Mouse (Mus musculus) midbrain, embryonic 12.5 days (tissue): ENCODE measurements at regions not wholly inside any gene's neighbourhood (a gene's known extent, or its start where the extent isn't known, plus 50 kb on each side); places are given as distances from the start of the nearest gene placed in this dataset.
A peak's percentile ranks its signal among the peaks of the same experiment; 100 is the strongest.

ENCODE experiments used
- ATAC-seq: fragments of 200-750 bp; cut with Nextera tagmentation; 2 replicates; pipeline ENCODE4 v1.8.0; 2017; ENCODE audit warnings: low read depth, moderate TSS enrichment, moderate library complexity; ENCODE audit not compliant: low FRiP score
- H3K27ac ChIP-seq: fragments of 300-500 bp; sonication (generic); replicated peaks from 2 replicates; pipeline ENCODE4 v1.5.1; 2016; ENCODE audit warnings: mild to moderate bottlenecking
- H3K27me3 ChIP-seq: fragments of 300-500 bp; sonication (generic); 2 replicates; pipeline ENCODE4 v1.6.1; 2016; ENCODE audit warnings: mild to moderate bottlenecking
- H3K36me3 ChIP-seq: fragments of 300-500 bp; sonication (generic); 2 replicates; pipeline ENCODE4 v1.6.1; 2016
- H3K4me1 ChIP-seq: fragments of 300-500 bp; sonication (generic); 2 replicates; pipeline ENCODE4 v1.6.1; 2016
- H3K4me2 ChIP-seq: fragments of 300-500 bp; sonication (generic); replicated peaks from 2 replicates; pipeline ENCODE4 v1.6.1; 2016; ENCODE audit warnings: mild to moderate bottlenecking, moderate library complexity
- H3K4me3 ChIP-seq: fragments of 300-500 bp; sonication (generic); 2 replicates; pipeline ENCODE4 v1.5.1; 2016; ENCODE audit warnings: mild to moderate bottlenecking
- H3K9ac ChIP-seq: fragments of 300-500 bp; sonication (generic); replicated peaks from 2 replicates; pipeline ENCODE4 v1.6.1; 2016; ENCODE audit warnings: mild to moderate bottlenecking, moderate library complexity
- H3K9me3 ChIP-seq: fragments of 300-500 bp; sonication (generic); 2 replicates; pipeline ENCODE4 v1.6.1; 2016; ENCODE audit warnings: mild to moderate bottlenecking
- WGBS: fragments of 180-500 bp; shearing (Covaris S2); methylation state at CpG from one replicate; pipeline ENCODE4 v1.1.7; 2016; 5-methylcytosine and 5-hydroxymethylcytosine counted together

DNA sequence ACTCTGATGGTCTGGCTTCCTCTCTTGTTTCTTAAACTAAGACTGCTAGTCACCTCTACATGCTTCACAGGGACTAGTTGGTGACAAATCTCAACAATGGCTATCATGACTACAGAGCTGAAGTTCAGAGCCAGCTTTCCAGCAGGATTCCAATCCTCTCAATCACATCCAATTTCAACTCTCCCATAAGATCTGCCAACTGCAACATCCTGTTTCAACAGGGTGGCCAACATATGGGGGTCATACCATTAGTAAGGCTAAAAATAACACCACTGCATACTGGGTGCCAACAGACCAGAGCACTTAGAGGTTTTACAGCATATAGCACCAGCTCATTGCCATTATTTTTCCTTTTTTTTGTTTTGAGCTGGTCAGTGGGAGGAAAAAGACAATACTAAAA, 83.7 kb upstream of the Sash1 start:
- no peak overlapping the region for H3K4me3 ChIP-seq
- no peak overlapping the region for H3K9ac ChIP-seq
- no peaks in the 10 kb centered on the region for H3K9me3 ChIP-seq
- no peak for ATAC-seq
- no peak overlapping the region for H3K27ac ChIP-seq
- H3K36me3 ChIP-seq, result no peaks in the 10 kb centered on the region
- no peaks in the 10 kb centered on the region; the same call in 1 of the 2 replicates for H3K4me1 ChIP-seq
- no peaks in the 10 kb centered on the region for H3K27me3 ChIP-seq
- no peak overlapping the region for H3K4me2 ChIP-seq

- Histone ChIP-seq H3K27me3 (no peaks in the 10 kb centered on the region), H3K4me1 (no peaks in the 10 kb centered on the region; the same call in 1 of the 2 replicates), H3K4me3 (no peak overlapping the region), H3K36me3 (no peaks in the 10 kb centered on the region), H3K27ac (no peak overlapping the region), H3K4me2 (no peak overlapping the region), H3K9me3 (no peaks in the 10 kb centered on the region), H3K9ac (no peak overlapping the region)
- 72% methylated on average over 5 of the region's 5 CpGs for WGBS
- no peak for ATAC-seq
Measured at GRCm38 (mm10) chr10:8969016-8969415, 83.1 kb upstream of the Sash1 start.

- Histone ChIP-seq H3K9me3 (no peaks in the 10 kb centered on the region), H3K27me3 (no peaks in the 10 kb centered on the region), H3K4me1 (no peaks in the 10 kb centered on the region; the same call in 1 of the 2 replicates), H3K36me3 (no peaks in the 10 kb centered on the region), H3K4me2 (no peak overlapping the region), H3K27ac (no peak overlapping the region), H3K4me3 (no peak overlapping the region), H3K9ac (no peak overlapping the region)
- ATAC-seq, result no peak
- 54% methylated on average over 8 of the region's 8 CpGs for WGBS
Measured at GRCm38 (mm10) chr10:8968276-8968923, 82.5 kb upstream of the Sash1 start.

DNA sequence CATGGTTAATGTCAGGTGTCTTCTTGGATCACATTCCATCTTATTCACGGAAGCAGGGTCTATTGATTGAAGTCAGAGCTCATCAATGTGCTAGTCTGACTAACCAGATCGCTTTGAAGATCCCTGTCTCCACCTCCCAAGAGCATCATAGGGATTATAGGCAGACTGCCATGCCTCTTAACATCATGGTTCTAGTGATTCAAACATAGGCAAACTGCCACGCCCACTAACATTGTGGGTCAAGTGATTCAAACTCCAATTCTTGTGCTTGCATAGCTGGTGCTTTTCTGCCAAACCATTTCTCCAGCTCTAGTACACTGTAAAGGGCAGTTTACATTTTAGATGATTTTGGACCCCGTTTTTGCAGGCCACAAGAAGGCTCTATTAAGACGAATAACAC, 77.1 kb upstream of the Sash1 start:
- Histone ChIP-seq H3K36me3 (no peaks in the 10 kb centered on the region), H3K4me3 (no peak overlapping the region), H3K4me2 (no peak overlapping the region), H3K4me1 (0 out of 2 replicates have a peak, but pooled peaks cover 3% of the 10 kb centered on the region), H3K9me3 (no peaks in the 10 kb centered on the region), H3K27ac (no peak overlapping the region), H3K9ac (no peak overlapping the region), H3K27me3 (no peaks in the 10 kb centered on the region)
- no peak for ATAC-seq
- WGBS, result 77% methylated on average over 5 of the region's 5 CpGs

GRCm38 (mm10) chr10:8960964-8961675, 75.2 kb upstream of the Sash1 start:
- Histone ChIP-seq H3K9ac (no peak overlapping the region), H3K27ac (0 out of 2 replicates have a peak overlapping the region, but pooled peaks have one; percentile 30), H3K27me3 (no peaks in the 10 kb centered on the region), H3K4me3 (no peak overlapping the region), H3K9me3 (no peaks in the 10 kb centered on the region), H3K4me1 (0 out of 2 replicates have a peak, but pooled peaks cover 3% of the 10 kb centered on the region), H3K4me2 (no peak overlapping the region), H3K36me3 (no peaks in the 10 kb centered on the region)
- 68% methylated on average over 10 of the region's 10 CpGs for WGBS
- no peak for ATAC-seq

DNA sequence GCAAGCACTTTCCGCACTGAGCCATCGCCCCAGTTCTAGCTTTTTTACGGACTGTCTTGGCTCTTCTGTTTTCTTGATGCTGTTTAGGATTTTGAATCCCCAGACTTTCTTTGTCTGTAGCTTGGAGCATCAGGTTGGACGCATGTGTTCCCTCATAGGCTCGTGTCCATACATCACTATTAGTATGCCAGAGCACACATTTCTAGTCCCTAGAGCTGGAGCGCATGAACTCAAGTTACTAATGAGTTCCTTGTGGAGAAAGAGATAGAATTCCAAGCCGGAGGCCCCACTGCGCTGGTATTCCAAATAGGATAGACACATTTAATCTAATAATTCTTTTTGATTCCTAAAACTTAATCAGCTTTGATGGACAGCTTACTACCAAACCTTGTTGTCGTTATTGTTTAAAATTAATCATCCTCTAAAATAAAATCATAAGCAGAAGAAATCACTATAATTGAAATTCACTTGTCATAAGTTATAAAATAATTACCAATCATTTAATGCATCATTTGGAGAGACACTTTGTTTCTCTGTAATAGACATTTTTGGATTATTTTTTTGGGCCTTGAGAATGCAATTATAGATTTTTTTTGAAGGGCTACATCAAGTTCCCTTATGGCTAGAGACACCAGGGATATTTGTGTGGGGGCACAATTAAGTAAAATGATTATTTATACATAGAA, 74.5 kb upstream of the Sash1 start:
- no peak for ATAC-seq

DNA sequence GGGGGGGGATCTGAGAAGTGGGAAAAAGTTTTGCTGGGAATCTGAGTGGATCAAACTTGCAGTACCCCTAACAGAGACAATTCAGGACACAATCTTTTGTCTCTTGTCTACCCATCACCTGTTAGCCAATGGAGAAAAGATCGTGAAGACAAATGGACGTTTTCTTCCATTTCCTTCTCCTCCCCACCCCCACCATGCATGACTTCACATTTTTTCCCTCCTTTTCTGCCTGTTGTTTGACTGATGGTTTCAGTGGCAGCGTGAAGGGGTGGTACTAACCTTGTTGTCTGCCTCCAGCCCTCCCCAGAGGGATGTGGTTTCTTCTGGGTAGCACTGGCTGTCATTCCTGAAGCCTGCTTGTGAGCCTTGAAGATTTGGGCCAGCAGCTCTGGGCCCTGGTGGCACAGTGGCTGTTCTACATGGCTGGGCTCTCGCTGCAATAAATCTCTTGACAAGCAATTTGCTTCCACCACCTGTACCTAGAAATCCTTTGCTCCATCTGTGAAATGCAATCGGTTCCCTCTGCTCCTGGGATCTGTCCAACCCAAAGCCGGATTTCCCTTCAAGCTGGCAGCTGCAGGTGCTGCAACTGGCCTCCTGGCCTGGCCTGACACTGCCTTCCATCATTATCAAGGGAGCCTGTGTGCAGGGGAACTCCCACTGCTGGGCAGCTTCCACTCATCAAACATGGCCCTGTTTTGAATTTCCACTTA, 69.8 kb upstream of the Sash1 start:
- Histone ChIP-seq H3K27ac (0 out of 2 replicates have a peak overlapping the region, but pooled peaks have one; percentile 10), H3K9me3 (no peaks in the 10 kb centered on the region), H3K4me3 (no peak overlapping the region), H3K4me1 (no peaks in the 10 kb centered on the region), H3K27me3 (no peaks in the 10 kb centered on the region), H3K9ac (no peak overlapping the region), H3K4me2 (no peak overlapping the region), H3K36me3 (no peaks in the 10 kb centered on the region)
- ATAC-seq, result no peak
- WGBS, result 68% methylated on average over 6 of the region's 6 CpGs

More for the DNA sequence above, 74.5 kb upstream of the Sash1 start:
- Histone ChIP-seq H3K4me2 (no peak overlapping the region), H3K27ac (no peak overlapping the region), H3K9ac (no peak overlapping the region), H3K4me1 (0 out of 2 replicates have a peak, but pooled peaks cover 3% of the 10 kb centered on the region), H3K36me3 (no peaks in the 10 kb centered on the region), H3K27me3 (no peaks in the 10 kb centered on the region), H3K9me3 (no peaks in the 10 kb centered on the region), H3K4me3 (no peak overlapping the region)
- WGBS, result 73% methylated on average over 9 of the region's 9 CpGs

DNA sequence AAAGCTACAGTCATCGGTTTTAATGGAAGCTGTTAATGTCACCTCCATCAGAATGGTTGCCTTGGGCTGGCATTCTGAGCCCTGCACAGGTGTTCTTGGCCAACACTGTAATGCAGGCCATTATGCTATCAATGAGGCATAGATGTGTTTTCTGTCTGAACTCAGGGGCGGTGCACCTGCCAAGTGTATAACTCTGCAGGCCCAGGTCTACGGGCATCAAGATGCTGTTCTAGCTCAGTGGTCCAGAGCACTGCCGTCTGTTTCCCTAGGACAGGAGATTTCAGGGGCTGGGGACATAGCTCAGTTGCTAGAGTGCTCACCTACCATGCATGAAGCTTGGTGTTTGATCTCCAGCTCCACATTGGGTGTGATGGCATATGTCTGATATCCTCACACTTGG, 68.1 kb upstream of the Sash1 start:
- Histone ChIP-seq H3K27me3 (no peaks in the 10 kb centered on the region), H3K4me2 (no peak overlapping the region), H3K9ac (no peak overlapping the region), H3K9me3 (no peaks in the 10 kb centered on the region), H3K4me1 (no peaks in the 10 kb centered on the region), H3K27ac (no peak overlapping the region), H3K36me3 (no peaks in the 10 kb centered on the region), H3K4me3 (no peak overlapping the region)
- 85% methylated on average over 4 of the region's 4 CpGs for WGBS
- no peak for ATAC-seq

DNA sequence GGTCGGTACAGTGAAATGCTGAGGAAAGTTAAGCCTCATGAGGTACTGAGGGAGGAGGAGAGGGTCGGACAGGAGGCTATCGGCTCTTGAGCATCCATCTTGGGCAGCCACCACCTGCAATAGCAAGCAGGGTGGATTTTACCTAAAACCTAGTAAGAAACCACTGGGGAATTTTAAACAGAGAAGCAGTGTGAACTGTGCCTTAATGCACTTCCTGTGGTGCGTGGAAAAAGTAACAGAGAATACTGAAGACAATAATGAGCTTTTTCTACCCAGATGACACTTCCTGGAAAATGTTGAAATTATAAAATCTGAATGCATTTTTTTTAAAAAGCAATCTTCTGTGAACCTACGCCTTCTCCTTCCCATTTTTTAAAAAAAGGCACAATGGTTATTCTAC, 67.1 kb upstream of the Sash1 start:
- Histone ChIP-seq H3K27me3 (no peaks in the 10 kb centered on the region), H3K9ac (no peak overlapping the region), H3K9me3 (no peaks in the 10 kb centered on the region), H3K36me3 (no peaks in the 10 kb centered on the region), H3K4me2 (no peak overlapping the region), H3K4me3 (no peak overlapping the region), H3K27ac (no peak overlapping the region), H3K4me1 (no peaks in the 10 kb centered on the region)
- no peak for ATAC-seq
- 85% methylated on average over 5 of the region's 5 CpGs for WGBS

- WGBS, result 93% methylated on average over 3 of the region's 3 CpGs
- no peak overlapping the region for H3K4me2 ChIP-seq
Measured at GRCm38 (mm10) chr10:8951937-8952336, 66.1 kb upstream of the Sash1 start.

DNA sequence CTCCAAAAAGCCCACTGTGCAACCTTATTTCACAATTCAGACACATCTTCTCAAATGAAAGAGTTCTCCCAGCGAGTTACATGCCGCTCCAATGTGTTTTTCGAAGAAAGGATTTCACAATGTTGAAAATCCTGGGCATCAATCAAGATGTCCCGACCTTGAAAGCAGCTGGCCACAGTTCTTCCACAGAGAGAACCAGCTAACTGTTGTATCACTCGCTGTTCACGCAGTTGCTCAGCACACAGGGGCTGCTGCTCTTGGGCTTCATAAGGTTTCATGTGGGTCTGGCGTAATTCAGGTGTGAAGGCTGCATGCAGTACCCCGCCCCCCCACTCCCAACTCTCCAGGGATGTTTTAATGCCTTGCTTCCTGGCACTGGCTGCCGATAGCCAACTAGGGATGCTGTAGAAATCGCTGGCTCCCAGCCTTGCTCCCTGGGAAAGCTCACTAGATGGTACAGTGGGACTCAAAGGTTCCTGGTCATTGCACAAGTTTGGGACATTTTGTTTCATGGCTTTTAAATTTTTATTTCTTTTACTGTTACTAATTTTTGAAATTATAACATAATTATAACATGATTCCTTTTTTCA, 65.5 kb upstream of the Sash1 start:
- no peak for ATAC-seq
- Histone ChIP-seq H3K27me3 (no peaks in the 10 kb centered on the region), H3K9ac (no peak overlapping the region), H3K4me3 (no peak overlapping the region), H3K4me2 (no peak overlapping the region), H3K4me1 (no peaks in the 10 kb centered on the region), H3K36me3 (no peaks in the 10 kb centered on the region), H3K9me3 (no peaks in the 10 kb centered on the region), H3K27ac (no peak overlapping the region)
- 88% methylated on average over 10 of the region's 10 CpGs for WGBS

More at GRCm38 (mm10) chr10:8951937-8952336, 66.1 kb upstream of the Sash1 start:
- Histone ChIP-seq H3K4me1 (no peaks in the 10 kb centered on the region), H3K27ac (no peak overlapping the region), H3K36me3 (no peaks in the 10 kb centered on the region), H3K4me3 (no peak overlapping the region), H3K27me3 (no peaks in the 10 kb centered on the region), H3K9ac (no peak overlapping the region), H3K9me3 (no peaks in the 10 kb centered on the region)
- ATAC-seq, result no peak
